10 mouse cellular contexts compared by ENCODE assay signal in the genomic region with DNA sequence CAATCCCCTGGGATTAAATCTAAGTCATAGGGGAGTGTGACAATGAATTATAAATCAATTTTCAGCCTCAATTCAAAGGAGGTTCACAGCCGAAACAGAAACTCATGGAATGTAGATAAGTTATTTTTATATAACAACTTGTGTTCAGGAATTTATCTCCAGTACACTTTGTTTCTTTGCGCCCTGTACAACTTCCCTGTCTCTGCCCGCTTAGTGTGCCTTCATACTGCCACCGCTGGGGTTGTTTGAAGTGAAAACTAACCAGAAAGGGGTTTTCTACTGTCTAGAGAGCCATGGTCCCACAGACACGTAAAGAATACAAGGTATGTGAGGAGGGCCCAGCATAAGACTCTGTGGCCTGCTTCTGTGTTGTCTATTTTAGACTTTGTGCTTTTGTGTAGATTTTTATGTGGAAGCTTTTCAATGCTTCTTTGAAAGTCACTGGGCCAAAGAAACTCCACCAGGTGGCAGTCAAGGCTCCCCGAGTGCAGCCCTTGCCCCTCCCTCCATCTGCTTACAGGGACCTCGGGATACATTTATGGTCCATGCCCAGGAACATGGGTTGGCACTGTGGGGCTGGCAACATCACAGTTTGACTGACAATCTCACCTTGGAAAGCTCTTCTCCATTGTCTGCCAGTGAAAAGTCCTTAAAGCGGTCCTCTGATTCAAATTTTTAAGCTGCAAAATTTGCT. TPM values are rescaled to one million over a fixed set of nuclear protein-coding genes. Genes with fewer than 3 reads are reported as not detected.
DNase-seq lines count a peak whose midpoint lies in the region; ATAC-seq lines count a peak whose summit lies in the region.
"Had no signal": no experiment of that assay in that cellular context is flagged by ENCODE, and none has a peak within 500 bp of the region (broad histone marks: within the 10 kb centered on the region; RNA-seq: fewer than 3 reads in every experiment).

No protein-coding gene starts in this region.

- no peak overlapping the region for H3K27ac ChIP-seq in kidney, embryonic 14.5 days (ENCODE audit: low read depth, low read length)
- H3K27ac ChIP-seq in midbrain, embryonic 11.5 days (ENCODE audit: low read depth, low read length), result no peak overlapping the region
- H3K27ac ChIP-seq: hindbrain, embryonic 15.5 days; stomach, embryonic 15.5 days had no signal

- 68% methylated on average over 8 of the region's 8 CpGs for WGBS in kidney, embryonic 14.5 days
- WGBS in midbrain, embryonic 11.5 days, result 70% methylated on average over 8 of the region's 8 CpGs

- no peak overlapping the region for H3K4me2 ChIP-seq in kidney, embryonic 14.5 days (replicated peaks; ENCODE audit: low read depth, low read length)
- no peak overlapping the region for H3K4me2 ChIP-seq in midbrain, embryonic 11.5 days
- H3K4me2 ChIP-seq: hindbrain, embryonic 15.5 days; stomach, embryonic 15.5 days had no signal

- peak; percentile 19 to 47 for DNase-seq in kidney, postnatal 36 days
- peak; percentile 44 for DNase-seq in adipocyte (ENCODE audit: low spot score)
- DNase-seq in cerebellum, adult 9-11 months, result peak; percentile 87
- peak; percentile 16 for DNase-seq in heart, postnatal 25 days (ENCODE audit: low spot score)
- peak; percentile 53 for DNase-seq in retina, embryonic 14.5 days (ENCODE audit: low spot score)
- DNase-seq in midbrain, embryonic 11.5 days (ENCODE audit: low spot score, missing footprints), result no peak

- H3K36me3 ChIP-seq in kidney, embryonic 14.5 days (ENCODE audit: control insufficient read depth, insufficient read depth, low read length), result no peaks in the 10 kb centered on the region
- H3K36me3 ChIP-seq in midbrain, embryonic 11.5 days (ENCODE audit: control insufficient read depth, insufficient read depth, low read length), result no peaks in the 10 kb centered on the region
- H3K36me3 ChIP-seq: hindbrain, embryonic 15.5 days; stomach, embryonic 15.5 days had no signal

- no peak overlapping the region for H3K9ac ChIP-seq in kidney, embryonic 14.5 days (ENCODE audit: low read depth, low read length)
- H3K9ac ChIP-seq in midbrain, embryonic 11.5 days (ENCODE audit: low read length), result no peak overlapping the region
- H3K9ac ChIP-seq: hindbrain, embryonic 15.5 days; stomach, embryonic 15.5 days had no signal

- H3K4me3 ChIP-seq in kidney, embryonic 14.5 days (ENCODE audit: low read length), result no peak overlapping the region
- no peak overlapping the region for H3K4me3 ChIP-seq in midbrain, embryonic 11.5 days (ENCODE audit: low read depth, low read length)
- H3K4me3 ChIP-seq: hindbrain, embryonic 15.5 days; stomach, embryonic 15.5 days had no signal

- ATAC-seq in kidney, embryonic 14.5 days (ENCODE audit: low FRiP score, low TSS enrichment), result no peak
- ATAC-seq in granulocyte monocyte progenitor cell, adult 5-6 weeks (replicated peaks; ENCODE audit: poor library complexity, severe bottlenecking), result no peak
- no peak; the same call in 1 of the 2 replicates for ATAC-seq in midbrain, embryonic 11.5 days (ENCODE audit: low FRiP score)

- H3K27me3 ChIP-seq in kidney, embryonic 14.5 days (ENCODE audit: control insufficient read depth, insufficient read depth, low read length), result no peaks in the 10 kb centered on the region
- no peaks in the 10 kb centered on the region for H3K27me3 ChIP-seq in midbrain, embryonic 11.5 days (ENCODE audit: control insufficient read depth, insufficient read depth, low read length)
- H3K27me3 ChIP-seq: hindbrain, embryonic 15.5 days; stomach, embryonic 15.5 days had no signal

- intact Hi-C loops in heart, postnatal 25 days (cut with DNase I), result loop anchor here (5.0 kb wide), 1 partner anchor 226 kb away; no protein-coding TSS in a partner anchor

- no peaks in the 10 kb centered on the region for H3K4me1 ChIP-seq in kidney, embryonic 14.5 days (ENCODE audit: control insufficient read depth, insufficient read depth, low read length)
- H3K4me1 ChIP-seq in midbrain, embryonic 11.5 days (ENCODE audit: control insufficient read depth, insufficient read depth, low read length), result no peaks in the 10 kb centered on the region
- H3K4me1 ChIP-seq: hindbrain, embryonic 15.5 days; stomach, embryonic 15.5 days had no signal

- H3K9me3 ChIP-seq in kidney, embryonic 14.5 days (ENCODE audit: control insufficient read depth, low read length), result no peaks in the 10 kb centered on the region
- H3K9me3 ChIP-seq in midbrain, embryonic 11.5 days (ENCODE audit: control insufficient read depth, low read length), result no peaks in the 10 kb centered on the region
- H3K9me3 ChIP-seq: hindbrain, embryonic 15.5 days; stomach, embryonic 15.5 days had no signal

RNA-seq across cellular contexts. Expression of a gene that starts 23.4 kb away (rescaled TPM):
- 4.5 and 7.1 TPM in 2 replicates for polyA plus RNA-seq in kidney, embryonic 14.5 days (2014; fragmentation: Nextera tagmentation; extraction: Ambion mirVana)
- 10 to 100 TPM in 1 of 2 experiments, 1 to 10 TPM in 1; 10.0 to 11.5 TPM for total RNA-seq in heart, postnatal 25 days (2021)
- not detected in 2 replicates for total RNA-seq in granulocyte monocyte progenitor cell, adult 5-6 weeks (2014; fragmentation: Nextera tagmentation)
- total RNA-seq in granulocyte monocyte progenitor cell, adult 5-6 weeks (2017), result not detected in 2 replicates
- polyA plus RNA-seq in midbrain, embryonic 11.5 days (2014; fragmentation: Nextera tagmentation; extraction: Ambion mirVana), result 1.7 and 2.3 TPM in 2 replicates

Comparison
In these comparisons a context has a peak if more than half of its experiments do, and no peak if none do; other contexts are left out.
1. RNA of a gene that starts 23.4 kb away (total RNA-seq): 10.0 to 11.5 TPM in heart, postnatal 25 days; not detected in granulocyte monocyte progenitor cell, adult 5-6 weeks; every median in the first group is over 10 times any median in the second.